Mouse (Mus musculus) cortical plate, adult 2 months (tissue): ENCODE data around the gene Tns1. TPM values are rescaled to one million over a fixed set of nuclear protein-coding genes. Genes with fewer than 3 reads are reported as not detected.
A peak's percentile ranks its signal among the peaks of the same experiment; 100 is the strongest.

Source experiments
- H3K27ac ChIP-seq: fragments of 200-500 bp; 2 replicates; pipeline ENCODE4 v1.5.1; 2012; ENCODE audit warnings: low read length, control low read depth, inconsistent platforms; ENCODE audit not compliant: insufficient read depth
- H3K4me1 ChIP-seq: fragments of 200-500 bp; 2 replicates; pipeline ENCODE4 v1.6.1; 2011; ENCODE audit warnings: low read length; ENCODE audit not compliant: control insufficient read depth, insufficient read depth
- H3K4me3 ChIP-seq: fragments of 200-500 bp; 2 replicates; pipeline ENCODE4 v1.5.1; 2011; ENCODE audit warnings: mild to moderate bottlenecking, low read length, control low read depth; ENCODE audit not compliant: insufficient read depth
- CTCF ChIP-seq: fragments of 200-500 bp; IDR thresholded peaks from 2 replicates; pipeline ENCODE4 v1.5.1; 2011; ENCODE audit warnings: mild to moderate bottlenecking, control low read depth, low read length; ENCODE audit not compliant: insufficient read depth; ENCODE audit errors: extremely low read depth
- POLR2A ChIP-seq: fragments of 200-500 bp; IDR thresholded peaks from 2 replicates; pipeline ENCODE4 v1.6.1; 2011; ENCODE audit warnings: mild to moderate bottlenecking, low read length, control low read depth; ENCODE audit not compliant: insufficient read depth; ENCODE audit errors: extremely low read depth
- polyA plus RNA-seq: library from polyadenylated mRNA; depleted of rRNA; stranded (reverse); fragments of >200 nt; gene quantifications from 2 replicates; pipeline ENCODE4 v1.2.3, GENCODE M21; 2012

Gene Tns1
- polyA plus RNA-seq, 1 experiment: 23.0 TPM

- TF ChIP-seq POLR2A (no peak), CTCF (no peak)
- no peak overlapping the region for H3K27ac ChIP-seq
- peaks cover 12% of the 10 kb centered on the region for H3K4me1 ChIP-seq
- H3K4me3 ChIP-seq: no peak overlapping the region
Measured at GRCm38 (mm10) chr1:73928385-73928784, 195.9 kb downstream of the Tns1 start.

- Histone ChIP-seq H3K4me3 (no peak overlapping the region), H3K27ac (no peak overlapping the region), H3K4me1 (peaks cover 9% of the 10 kb centered on the region)
- TF ChIP-seq CTCF (no peak), POLR2A (no peak)
Measured at GRCm38 (mm10) chr1:73927819-73928218, 196.4 kb downstream of the Tns1 start.

- Histone ChIP-seq H3K4me3 (no peak overlapping the region), H3K27ac (no peak overlapping the region), H3K4me1 (peaks cover 3% of the 10 kb centered on the region; the same call in 1 of the 2 replicates)
- TF ChIP-seq CTCF (peak; percentile 41), POLR2A (no peak)
Measured at GRCm38 (mm10) chr1:73926279-73926678, 198.0 kb downstream of the Tns1 start.

GRCm38 (mm10) chr1:73924871-73925610 lies 199.2 kb downstream of the Tns1 start:
- TF ChIP-seq POLR2A: no peak
- no peak for TF ChIP-seq CTCF
- Histone ChIP-seq H3K27ac (no peak overlapping the region), H3K4me3 (no peak overlapping the region), H3K4me1 (no peaks in the 10 kb centered on the region)

- Histone ChIP-seq H3K4me1 (no peaks in the 10 kb centered on the region), H3K27ac (no peak overlapping the region), H3K4me3 (no peak overlapping the region)
- TF ChIP-seq CTCF (no peak), POLR2A (no peak)
Measured at GRCm38 (mm10) chr1:73924210-73924609, 200.0 kb downstream of the Tns1 start.

GRCm38 (mm10) chr1:73923185-73923584 lies 201.1 kb downstream of the Tns1 start:
- no peak overlapping the region for H3K4me3 ChIP-seq
- TF ChIP-seq CTCF (no peak), POLR2A (no peak)
- no peaks in the 10 kb centered on the region for H3K4me1 ChIP-seq
- H3K27ac ChIP-seq: 0 out of 2 replicates have a peak overlapping the region, but pooled peaks have one; percentile 8

- H3K4me3 ChIP-seq: no peak overlapping the region
- TF ChIP-seq POLR2A (no peak), CTCF (no peak)
- no peak overlapping the region for H3K27ac ChIP-seq
- peaks cover 1% of the 10 kb centered on the region; the same call in 1 of the 2 replicates for H3K4me1 ChIP-seq
Measured at GRCm38 (mm10) chr1:73920701-73921100, 203.5 kb downstream of the Tns1 start.

GRCm38 (mm10) chr1:73919909-73920308 lies 204.3 kb downstream of the Tns1 start:
- Histone ChIP-seq H3K27ac (no peak overlapping the region), H3K4me1 (peaks cover 6% of the 10 kb centered on the region; the same call in 1 of the 2 replicates), H3K4me3 (no peak overlapping the region)
- TF ChIP-seq POLR2A (no peak), CTCF (no peak)

GRCm38 (mm10) chr1:73918001-73918400 lies 206.2 kb downstream of the Tns1 start:
- Histone ChIP-seq H3K4me3 (no peak overlapping the region), H3K4me1 (peaks cover 11% of the 10 kb centered on the region), H3K27ac (no peak overlapping the region)
- no peak for TF ChIP-seq POLR2A
- no peak for TF ChIP-seq CTCF

GRCm38 (mm10) chr1:73916298-73916697 lies 208.0 kb downstream of the Tns1 start:
- Histone ChIP-seq H3K4me3 (no peak overlapping the region), H3K4me1 (peaks cover 11% of the 10 kb centered on the region), H3K27ac (no peak overlapping the region)
- TF ChIP-seq CTCF: no peak
- TF ChIP-seq POLR2A: no peak

- no peak overlapping the region for H3K27ac ChIP-seq
- no peak for TF ChIP-seq CTCF
- TF ChIP-seq POLR2A: no peak
- peaks cover 11% of the 10 kb centered on the region for H3K4me1 ChIP-seq
- H3K4me3 ChIP-seq: no peak overlapping the region
Measured at GRCm38 (mm10) chr1:73915218-73916070, 208.8 kb downstream of the Tns1 start.
